Mouse (Mus musculus): Measurements from ENCODE around the gene Vwa5a. TPM values are rescaled to one million over a fixed set of nuclear protein-coding genes. Genes with fewer than 3 reads are reported as not detected.

Gene Vwa5a
- polyA plus RNA-seq (2017; shearing (Covaris generic)): 44.0 TPM

GRCm38 (mm10) chr9:38718102-38718501 is at the start of gene Vwa5a:
Gene Vwa5a (plus strand): TSS chr9:38718268.

GRCm38 (mm10) chr9:38674501-38674900 is 43.6 kb upstream of the Vwa5a start, which contains the start of gene Olfr918:
Gene Olfr918 (minus strand): TSS chr9:38674601.

GRCm38 (mm10) chr9:38751999-38752398 is 33.9 kb downstream of the Vwa5a start, which contains the start of gene Olfr920:
Gene Olfr920 (plus strand): TSS chr9:38752299.

GRCm38 (mm10) chr9:38772768-38773167 is 54.7 kb downstream of the Vwa5a start, which contains the start of gene Olfr921:
Gene Olfr921 (plus strand): TSS chr9:38773068.

Other genes with a start within 250 kb of the Vwa5a start
- not detected for gene Olfr905, start 247.2 kb upstream of the Vwa5a start, polyA plus RNA-seq (2017; shearing (Covaris generic))
- not detected for gene Olfr906, start 231.2 kb upstream of the Vwa5a start, polyA plus RNA-seq (2017; shearing (Covaris generic))
- gene Olfr907, start 222.5 kb upstream of the Vwa5a start, polyA plus RNA-seq (2017; shearing (Covaris generic)): not detected
- not detected for gene Olfr911-ps1, start 196.7 kb upstream of the Vwa5a start, polyA plus RNA-seq (2017; shearing (Covaris generic))
- gene Olfr910, start 180.4 kb upstream of the Vwa5a start, polyA plus RNA-seq (2017; shearing (Covaris generic)): not detected
- gene Olfr912, start 138.1 kb upstream of the Vwa5a start, polyA plus RNA-seq (2017; shearing (Covaris generic)): 0.06 TPM
- gene Olfr913, start 125.5 kb upstream of the Vwa5a start, polyA plus RNA-seq (2017; shearing (Covaris generic)): not detected
- gene Olfr914, start 113.2 kb upstream of the Vwa5a start, polyA plus RNA-seq (2017; shearing (Covaris generic)): not detected
- gene Olfr916, start 58.4 kb upstream of the Vwa5a start, polyA plus RNA-seq (2017; shearing (Covaris generic)): not detected
- not detected for gene Olfr917, start 52.4 kb upstream of the Vwa5a start, polyA plus RNA-seq (2017; shearing (Covaris generic))
- gene Olfr918, start 43.7 kb upstream of the Vwa5a start, polyA plus RNA-seq (2017; shearing (Covaris generic)): not detected
- not detected for gene Olfr919, start 14.6 kb upstream of the Vwa5a start, polyA plus RNA-seq (2017; shearing (Covaris generic))
- gene Olfr920, start 34.0 kb downstream of the Vwa5a start, polyA plus RNA-seq (2017; shearing (Covaris generic)): 0.16 TPM
- gene Olfr921, start 54.8 kb downstream of the Vwa5a start, polyA plus RNA-seq (2017; shearing (Covaris generic)): not detected
- not detected for gene Olfr922, start 96.3 kb downstream of the Vwa5a start, polyA plus RNA-seq (2017; shearing (Covaris generic))
- not detected for gene Olfr923, start 108.3 kb downstream of the Vwa5a start, polyA plus RNA-seq (2017; shearing (Covaris generic))
- not detected for gene Olfr924, start 126.2 kb downstream of the Vwa5a start, polyA plus RNA-seq (2017; shearing (Covaris generic))
- gene Olfr26, start 136.8 kb downstream of the Vwa5a start, polyA plus RNA-seq (2017; shearing (Covaris generic)): not detected
- gene Olfr926, start 158.9 kb downstream of the Vwa5a start, polyA plus RNA-seq (2017; shearing (Covaris generic)): not detected
- gene Olfr930, start 211.5 kb downstream of the Vwa5a start, polyA plus RNA-seq (2017; shearing (Covaris generic)): not detected